Mouse (Mus musculus) heart, postnatal 25 days (tissue): ENCODE results near the gene Smco1. TPM values are rescaled to one million over a fixed set of nuclear protein-coding genes. Genes with fewer than 3 reads are reported as not detected.
"Not testable (repeated sequence)": the region's sequence is repeated elsewhere in the genome, so short reads cannot be mapped to it uniquely, and the experiment has no call there.

Experiments
- DNase-seq: peaks from one replicate; pipeline ENCODE4 v3.0.0; 2022; ENCODE audit warnings: low spot score
- intact Hi-C: fragments of 180-260 bp; cut with DNase I; formaldehyde crosslinking; loops from one replicate; pipeline ENCODE4 v1.15.1; 2025
- total RNA-seq, 2 experiments: library from RNA; stranded (reverse); gene quantifications; 2 replicates each; pipeline ENCODE4 v1.2.3; 2021

Smco1 gene
- total RNA-seq, result 10 to 100 TPM; 25.6 to 30.3 TPM

- intact Hi-C loops, result loop anchor here (10.0 kb wide), 1 partner anchor 334 kb away; the partner anchor contains the start of gene Tfrc
- DNase-seq, result peak; percentile 2
Measured at GRCm38 (mm10) chr16:32271291-32271690, at the start of gene Smco1. Smco1 (plus strand) TSS chr16:32271468.

GRCm38 (mm10) chr16:32221803-32222202, 49.5 kb upstream of the Smco1 start:
- DNase-seq, result no peak
- intact Hi-C loops, result no loop called here

GRCm38 (mm10) chr16:32222399-32222798, 48.9 kb upstream of the Smco1 start:
- intact Hi-C loops, result no loop called here
- no peak for DNase-seq

- DNase-seq, intact Hi-C loops: not testable (repeated sequence)
Measured at GRCm38 (mm10) chr16:32232050-32232449, 39.2 kb upstream of the Smco1 start.

GRCm38 (mm10) chr16:32237930-32238680, 33.2 kb upstream of the Smco1 start:
- DNase-seq, result no peak
- intact Hi-C loops, result no loop called here

GRCm38 (mm10) chr16:32239428-32240312, 31.6 kb upstream of the Smco1 start:
- intact Hi-C loops, result no loop called here
- DNase-seq, result no peak

- intact Hi-C loops, result no loop called here
- no peak for DNase-seq
Measured at GRCm38 (mm10) chr16:32243901-32244300, 27.4 kb upstream of the Smco1 start.

- peak; percentile 23 for DNase-seq
Measured at GRCm38 (mm10) chr16:32246351-32246791, 24.9 kb upstream of the Smco1 start.

GRCm38 (mm10) chr16:32246952-32247370, 24.3 kb upstream of the Smco1 start, which contains the start of the genes Fbxo45 and Wdr53:
Fbxo45 (minus strand) TSS chr16:32247158.
Wdr53 (plus strand) TSS chr16:32247227.
- intact Hi-C loops, result loop anchor here (5.0 kb wide), 2 partner anchors 40 to 300 kb away; partner anchors contain the start of genes 0610012G03Rik and Ncbp2
- peak; percentile 97 for DNase-seq

More at GRCm38 (mm10) chr16:32246351-32246791, 24.9 kb upstream of the Smco1 start:
- intact Hi-C loops, result loop anchor here (5.0 kb wide), 2 partner anchors 39 to 299 kb away; partner anchors contain the start of genes 0610012G03Rik and Ncbp2

GRCm38 (mm10) chr16:32264225-32264624, 7.0 kb upstream of the Smco1 start:
- not testable (repeated sequence) for DNase-seq
- intact Hi-C loops, result loop anchor here (5.0 kb wide), 1 partner anchor 233 kb away; the partner anchor contains the start of gene Zdhhc19

GRCm38 (mm10) chr16:32273338-32273737, 2.1 kb downstream of the Smco1 start:
- DNase-seq, result no peak
- intact Hi-C loops, result loop anchor here (10.0 kb wide), 1 partner anchor 331 kb away; the partner anchor contains the start of gene Tfrc

GRCm38 (mm10) chr16:32275041-32275440, 3.8 kb downstream of the Smco1 start:
- intact Hi-C loops, result loop anchor here (5.0 to 10.0 kb wide), 2 partner anchors 57 to 330 kb away; partner anchors contain the start of genes Tfrc and Ubxn7
- no peak for DNase-seq

- intact Hi-C loops, result loop anchor here (2.0 to 10.0 kb wide), 3 partner anchors 56 to 329 kb away; partner anchors contain the start of genes Pcyt1a, Tfrc and Ubxn7
- DNase-seq, result no peak
Measured at GRCm38 (mm10) chr16:32275830-32276229, 4.6 kb downstream of the Smco1 start.

- peak; percentile 83 for DNase-seq
- intact Hi-C loops, result loop anchor here (2.0 to 10.0 kb wide), 3 partner anchors 55 to 327 kb away; partner anchors contain the start of genes Pcyt1a, Tfrc and Ubxn7
Measured at GRCm38 (mm10) chr16:32277308-32278256, 6.3 kb downstream of the Smco1 start, which contains the start of gene Rnf168. Rnf168 (plus strand) TSS chr16:32277459.

GRCm38 (mm10) chr16:32278396-32278795, 7.1 kb downstream of the Smco1 start:
- intact Hi-C loops, result loop anchor here (5.0 to 10.0 kb wide), 2 partner anchors 54 to 326 kb away; partner anchors contain the start of genes Tfrc and Ubxn7

GRCm38 (mm10) chr16:32280211-32280610, 8.9 kb downstream of the Smco1 start:
- intact Hi-C loops, result no loop called here

More at GRCm38 (mm10) chr16:32278396-32278795, 7.1 kb downstream of the Smco1 start:
- DNase-seq, result no peak

GRCm38 (mm10) chr16:32282608-32283007, 11.3 kb downstream of the Smco1 start:
- no peak for DNase-seq
- intact Hi-C loops, result no loop called here

More at GRCm38 (mm10) chr16:32280211-32280610, 8.9 kb downstream of the Smco1 start:
- no peak for DNase-seq

- DNase-seq, result no peak
- intact Hi-C loops, result no loop called here
Measured at GRCm38 (mm10) chr16:32291821-32292220, 20.6 kb downstream of the Smco1 start.
